In the genomic region with DNA sequence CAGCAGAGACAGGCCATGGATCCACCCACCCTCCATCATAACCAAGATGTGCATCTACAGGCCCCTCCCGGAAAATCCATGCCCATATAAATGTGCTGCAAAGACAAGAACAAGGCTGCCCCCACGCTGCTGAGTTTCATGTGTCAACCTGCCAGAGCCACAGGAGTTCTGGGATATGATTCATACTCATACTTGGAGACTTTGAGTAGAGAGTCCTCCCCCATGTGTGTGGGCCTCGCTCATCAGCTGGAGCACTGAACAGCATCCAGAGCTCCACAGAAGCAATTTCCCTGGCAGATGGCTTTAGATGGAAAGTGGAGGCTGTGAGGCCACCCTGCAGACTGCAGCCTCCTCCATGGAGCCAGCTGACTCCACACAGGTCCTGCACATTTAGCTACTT, we compare ENCODE assay signal across 11 mouse cellular contexts. TPM values are rescaled to one million over a fixed set of nuclear protein-coding genes. Genes with fewer than 3 reads are reported as not detected.
DNase-seq lines count a peak whose midpoint lies in the region; ATAC-seq and TF ChIP-seq lines count a peak whose summit lies in the region.
"Had no signal": no experiment of that assay in that cellular context is flagged by ENCODE, and none has a peak within 500 bp of the region (broad histone marks: within the 10 kb centered on the region; RNA-seq: fewer than 3 reads in every experiment).

No protein-coding gene starts in this region.

- H3K4me3 ChIP-seq in lung, embryonic 14.5 days (ENCODE audit: low read depth, low read length), result no peak overlapping the region
- H3K4me3 ChIP-seq in embryonic fibroblast, embryonic 13.5 days (ENCODE audit: insufficient read depth, low read length), result no peak overlapping the region
- no peak overlapping the region for H3K4me3 ChIP-seq in layer of hippocampus, adult 2 months
- H3K4me3 ChIP-seq: heart, adult 2 months; limb, embryonic 13.5 days had no signal

- no peaks in the 10 kb centered on the region for H3K9me3 ChIP-seq in lung, embryonic 14.5 days (ENCODE audit: low read depth, low read length)

- 0 out of 2 replicates have a peak overlapping the region, but pooled peaks have one; percentile 30 for H3K27ac ChIP-seq in lung, embryonic 14.5 days (ENCODE audit: low read depth)
- H3K27ac ChIP-seq in embryonic fibroblast, embryonic 13.5 days (ENCODE audit: insufficient read depth, low read length), result 0 out of 2 replicates have a peak overlapping the region, but pooled peaks have one; percentile 13
- H3K27ac ChIP-seq in layer of hippocampus, adult 2 months, result peak overlapping the region; percentile 82
- H3K27ac ChIP-seq: heart, adult 2 months had no signal

- peaks cover 23% of the 10 kb centered on the region for H3K4me1 ChIP-seq in lung, embryonic 14.5 days (ENCODE audit: insufficient read depth)
- H3K4me1 ChIP-seq in embryonic fibroblast, embryonic 13.5 days (ENCODE audit: control insufficient read depth, insufficient read depth, low read length), result peaks cover 39% of the 10 kb centered on the region

- no peaks in the 10 kb centered on the region for H3K27me3 ChIP-seq in lung, embryonic 14.5 days (ENCODE audit: insufficient read depth, low read length)
- H3K27me3 ChIP-seq: limb, embryonic 13.5 days had no signal

- no peak for TF ChIP-seq POLR2A in embryonic fibroblast, embryonic 13.5 days (IDR thresholded peaks at IDR 0.05; ENCODE audit: low read depth, low read length)

- DNase-seq in lung, embryonic 14.5 days, result no peak
- no peak for DNase-seq in lung, adult 18-20 months
- DNase-seq in layer of hippocampus, adult 2 months (ENCODE audit: low spot score in 2 of 2), result peak; percentile 77 to 94
- DNase-seq in right cerebral cortex, postnatal 10 days (ENCODE audit: low spot score in 2 of 2), result peak; percentile 72 to 83
- no peak for DNase-seq in B cell, adult 2 months
- no peak for DNase-seq in thymus, postnatal 4 days
- DNase-seq in ovary, adult 18-20 months (ENCODE audit: low spot score), result no peak
- DNase-seq: thymus, adult 2 months had no signal

- no peaks in the 10 kb centered on the region for H3K36me3 ChIP-seq in lung, embryonic 14.5 days (ENCODE audit: insufficient read depth)
- H3K36me3 ChIP-seq: limb, embryonic 13.5 days had no signal

- ATAC-seq in lung, embryonic 14.5 days (ENCODE audit: insufficient read depth), result no peak

- H3K4me2 ChIP-seq in lung, embryonic 14.5 days, result no peak overlapping the region
- H3K4me2 ChIP-seq: limb, embryonic 13.5 days had no signal

- H3K9ac ChIP-seq in lung, embryonic 14.5 days, result no peak overlapping the region
- H3K9ac ChIP-seq: limb, embryonic 13.5 days had no signal

- 58% methylated on average over 3 of the region's 3 CpGs for WGBS in lung, embryonic 14.5 days

- no peak for TF ChIP-seq CTCF in lung, embryonic 14.5 days (IDR thresholded peaks at IDR 0.05; ENCODE audit: low read depth)
- no peak for TF ChIP-seq CTCF in embryonic fibroblast, embryonic 13.5 days (IDR thresholded peaks at IDR 0.05; ENCODE audit: borderline replicate concordance, insufficient read depth, low read length)
- TF ChIP-seq CTCF in layer of hippocampus, adult 2 months (conservative IDR thresholded peaks at IDR 0.05), result peak; percentile 42

RNA-seq across cellular contexts. Expression of a gene that starts 10.9 kb away (rescaled TPM):
- 0.58 and 0.93 TPM in 2 replicates for polyA plus RNA-seq in lung, embryonic 14.5 days (2014; fragmentation: Nextera tagmentation; extraction: Ambion mirVana)
- polyA plus RNA-seq in embryonic fibroblast, embryonic 13.5 days (2011; ENCODE audit: insufficient read length, low read depth, missing spikeins), result not detected in 2 replicates
- 1 to 10 TPM in 1 of 2 experiments, under 1 TPM in 1; 0.42 to 1.6 TPM for total RNA-seq in layer of hippocampus, adult 2 months (2021)
- total RNA-seq: heart, adult 2 months had no signal

Comparison
In these comparisons a context has a peak if more than half of its experiments do, and no peak if none do; other contexts are left out.
1. DNase-seq: peak in layer of hippocampus, adult 2 months (2 of 2) and right cerebral cortex, postnatal 10 days (2 of 2); none in lung, embryonic 14.5 days (single experiment), lung, adult 18-20 months (0 of 2), B cell, adult 2 months (0 of 2), thymus, postnatal 4 days (single experiment) and ovary, adult 18-20 months (single experiment).
2. H3K27ac ChIP-seq: peak in every context shown above with its lines; median percentile 82 in layer of hippocampus, adult 2 months; 30 in lung, embryonic 14.5 days; 13 in embryonic fibroblast, embryonic 13.5 days.